Mouse (Mus musculus) spleen, postnatal 10 days (tissue): ENCODE data around the gene Gas6.

ENCODE experiments used
- DNase-seq, 2 experiments: peaks; one replicate each; pipeline ENCODE4 v3.0.0; 2021 to 2022; ENCODE audit warnings: low spot score in 2 of 2

Gene Gas6

DNA sequence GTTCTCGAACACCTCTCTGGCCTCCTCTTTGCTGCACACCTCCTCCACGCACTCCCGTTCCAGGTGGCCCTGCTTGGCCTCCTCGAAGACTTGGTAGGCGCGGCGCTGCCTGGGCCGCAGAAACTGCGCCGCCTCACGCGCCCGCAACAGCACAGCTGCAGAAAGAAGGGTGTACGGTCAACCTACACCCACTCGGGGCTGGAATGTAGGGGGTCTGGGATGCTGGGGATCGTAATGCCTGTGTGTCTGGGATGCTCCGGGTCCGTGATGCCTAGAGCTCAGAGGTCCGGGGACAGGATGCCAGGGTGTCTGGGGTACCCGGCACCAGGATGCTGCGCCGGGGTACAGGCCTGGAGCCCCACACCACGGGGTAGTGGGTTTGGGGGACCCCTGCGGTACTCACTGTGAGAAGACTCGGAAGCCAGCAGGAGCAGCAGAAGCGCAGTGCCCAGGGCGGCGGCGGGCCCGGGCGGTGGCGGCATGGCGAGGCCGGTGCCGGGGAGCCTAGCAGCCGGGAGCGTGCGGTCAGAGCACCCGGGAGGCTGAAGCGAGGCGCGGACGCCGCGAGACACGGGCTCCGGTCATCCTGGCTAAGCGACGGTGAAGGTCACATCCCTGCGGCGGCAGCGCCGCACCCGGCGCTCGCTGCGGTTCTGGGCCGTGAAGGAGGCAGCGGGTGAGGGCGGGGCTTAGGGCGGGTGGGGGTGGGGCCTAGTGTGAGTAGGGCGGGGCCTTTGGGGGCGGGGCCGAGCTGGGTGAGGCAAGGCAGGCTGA is at the start of gene Gas6:
Gas6 (minus strand) TSS at position 633 of the 774 bp plus-strand sequence.
- peak; percentile 12 to 50 for DNase-seq

DNA sequence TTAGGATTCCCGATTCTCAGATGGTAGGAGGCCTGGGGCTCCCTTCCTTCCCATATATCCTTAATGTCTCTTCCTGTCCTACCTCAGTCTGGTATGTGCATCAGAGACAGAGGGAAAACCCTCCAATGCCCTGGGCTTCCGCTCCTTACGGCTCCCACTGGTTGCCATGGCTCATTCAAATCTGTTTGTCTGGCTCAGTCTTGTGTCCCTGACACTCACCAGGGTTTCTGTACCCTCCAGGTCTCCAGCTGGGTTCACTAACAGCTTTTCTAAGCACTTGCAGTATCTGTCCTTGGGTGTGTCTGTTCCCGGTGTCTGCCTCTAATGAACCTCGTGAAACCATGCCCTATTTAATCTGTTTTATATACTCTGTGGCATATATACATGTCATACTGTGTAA is 47.2 kb upstream of the Gas6 start:
- DNase-seq: no peak

DNA sequence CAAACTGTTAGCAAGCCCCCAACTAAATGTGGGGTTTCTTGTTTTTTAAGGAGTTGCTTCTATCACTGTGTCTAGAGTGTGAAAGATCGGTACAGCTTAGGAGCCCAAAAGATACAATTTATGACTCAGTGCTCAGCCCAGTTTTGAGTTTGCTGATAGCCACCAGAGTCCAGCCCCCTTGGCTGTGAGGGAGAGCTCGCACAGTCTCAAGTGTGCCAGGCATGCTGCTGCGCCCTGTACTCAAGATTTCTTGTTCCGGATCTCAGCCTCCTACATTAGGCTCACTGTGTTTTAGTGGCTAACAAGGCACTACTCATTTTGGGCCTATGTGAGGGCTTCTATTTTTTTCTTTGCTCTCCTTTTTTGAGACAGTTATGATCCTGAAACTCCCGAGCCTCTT is 45.8 kb upstream of the Gas6 start:
- no peak for DNase-seq

- no peak for DNase-seq
Measured at GRCm38 (mm10) chr8:13538821-13539220, 44.5 kb upstream of the Gas6 start.

DNA sequence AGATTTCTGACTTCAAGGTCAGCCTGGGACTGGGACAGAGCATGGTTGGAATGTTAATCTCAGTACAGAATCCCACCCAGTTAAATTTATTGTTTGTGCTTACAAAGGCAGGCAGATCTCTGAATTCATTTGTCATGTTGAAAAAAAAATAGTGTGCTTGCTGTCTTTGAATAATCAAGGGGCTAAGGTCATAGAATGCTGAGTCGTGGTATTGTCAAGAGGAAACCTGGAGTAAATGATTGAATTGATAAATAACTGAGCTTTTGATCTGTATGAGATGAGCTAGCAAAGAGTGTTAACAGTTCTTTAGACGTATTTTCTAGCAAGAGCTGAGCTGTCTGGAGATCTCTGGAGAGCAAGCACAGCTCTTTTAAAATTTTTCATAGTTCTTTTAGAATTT is 42.8 kb upstream of the Gas6 start:
- no peak for DNase-seq

- no peak for DNase-seq
Measured at GRCm38 (mm10) chr8:13533123-13533522, 38.8 kb upstream of the Gas6 start.

DNA sequence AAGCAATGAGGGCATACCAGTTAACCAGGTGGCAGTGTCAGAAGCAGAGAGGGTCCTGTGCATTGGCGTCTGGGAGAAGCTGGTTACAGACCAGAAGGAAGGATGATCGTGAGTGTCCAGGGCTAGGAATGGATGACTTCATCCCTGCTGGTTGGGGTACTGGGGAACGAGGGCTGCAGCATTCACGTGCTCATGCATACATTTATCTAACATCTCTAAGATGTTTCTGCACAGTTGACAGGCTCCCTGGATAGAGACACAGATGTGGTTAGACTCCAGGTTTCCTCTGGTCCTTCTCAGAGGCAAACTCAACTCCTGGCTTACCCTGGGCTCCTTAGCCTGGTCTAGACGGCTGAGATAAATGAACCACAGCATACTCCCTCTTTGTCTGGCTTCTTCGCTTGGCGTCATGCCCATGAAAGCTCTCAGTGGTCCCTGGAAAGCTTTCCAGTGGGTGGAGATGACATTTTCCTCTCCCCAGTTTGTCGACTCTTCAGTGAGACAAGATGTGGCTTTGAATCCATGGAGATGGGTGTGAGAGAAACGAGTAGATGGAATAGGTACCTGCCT is 37.4 kb upstream of the Gas6 start:
- DNase-seq: no peak

DNA sequence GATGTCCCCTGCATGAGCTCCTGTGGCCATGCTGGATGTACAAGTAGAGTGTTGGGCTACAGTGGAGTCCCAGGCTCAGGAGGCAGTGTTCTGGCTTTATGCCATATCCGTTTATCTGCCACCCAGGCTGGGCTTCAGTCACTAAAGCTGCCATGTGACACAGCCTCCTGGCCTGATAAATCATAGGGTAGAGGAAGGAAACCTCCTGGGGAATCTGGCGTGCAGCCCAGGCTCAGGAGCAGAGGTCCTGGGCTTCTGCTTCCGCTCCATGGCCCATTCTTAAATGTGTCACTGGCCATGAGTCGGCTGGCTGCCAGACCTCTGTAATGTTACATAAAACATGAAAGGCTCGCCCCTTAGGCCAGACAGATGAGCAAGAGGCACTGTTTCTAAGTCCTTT is 36.7 kb upstream of the Gas6 start:
- DNase-seq: peak in 1 of 2 experiments; percentile 71

DNA sequence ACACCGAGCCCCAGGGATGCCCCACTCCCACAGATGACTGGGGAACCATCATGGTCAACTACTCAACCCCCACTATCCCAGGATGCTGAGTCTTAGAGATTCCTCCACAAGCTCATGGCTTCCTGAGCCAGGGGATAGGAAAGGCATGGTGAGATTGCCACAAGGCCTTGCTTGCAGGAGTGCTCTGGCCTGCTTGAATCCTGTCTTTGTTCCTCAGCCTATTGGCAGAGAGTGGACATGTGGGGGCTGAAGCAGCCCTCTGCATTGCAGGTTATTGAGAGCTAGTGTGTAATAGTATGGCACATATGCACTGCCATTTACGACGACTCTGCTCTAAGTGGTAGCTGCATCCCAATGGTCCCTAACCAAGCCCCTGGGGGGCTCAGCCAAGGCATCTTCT is 36.1 kb upstream of the Gas6 start:
- DNase-seq: no peak

DNA sequence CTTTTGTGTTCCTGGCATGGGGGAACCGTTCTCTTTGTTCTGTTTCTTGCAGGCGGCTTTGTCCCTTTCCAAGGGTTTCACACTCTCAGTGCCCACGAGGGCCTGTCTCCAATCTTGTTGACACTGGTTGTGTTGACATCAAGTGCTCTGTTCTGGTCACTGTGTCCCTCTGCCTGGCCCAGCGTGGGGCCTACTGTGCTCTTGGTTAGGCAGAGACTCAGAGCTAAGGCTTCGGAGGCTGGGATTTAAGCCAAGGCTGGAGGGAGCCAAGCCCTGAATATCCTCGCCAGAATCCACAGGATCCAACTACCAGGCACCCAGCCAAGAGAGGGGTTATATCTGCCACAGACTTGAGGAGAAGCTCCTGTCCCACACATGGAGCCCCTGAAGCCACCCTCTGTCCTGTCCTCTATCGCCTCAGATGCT is 35.6 kb upstream of the Gas6 start:
- no peak for DNase-seq

DNA sequence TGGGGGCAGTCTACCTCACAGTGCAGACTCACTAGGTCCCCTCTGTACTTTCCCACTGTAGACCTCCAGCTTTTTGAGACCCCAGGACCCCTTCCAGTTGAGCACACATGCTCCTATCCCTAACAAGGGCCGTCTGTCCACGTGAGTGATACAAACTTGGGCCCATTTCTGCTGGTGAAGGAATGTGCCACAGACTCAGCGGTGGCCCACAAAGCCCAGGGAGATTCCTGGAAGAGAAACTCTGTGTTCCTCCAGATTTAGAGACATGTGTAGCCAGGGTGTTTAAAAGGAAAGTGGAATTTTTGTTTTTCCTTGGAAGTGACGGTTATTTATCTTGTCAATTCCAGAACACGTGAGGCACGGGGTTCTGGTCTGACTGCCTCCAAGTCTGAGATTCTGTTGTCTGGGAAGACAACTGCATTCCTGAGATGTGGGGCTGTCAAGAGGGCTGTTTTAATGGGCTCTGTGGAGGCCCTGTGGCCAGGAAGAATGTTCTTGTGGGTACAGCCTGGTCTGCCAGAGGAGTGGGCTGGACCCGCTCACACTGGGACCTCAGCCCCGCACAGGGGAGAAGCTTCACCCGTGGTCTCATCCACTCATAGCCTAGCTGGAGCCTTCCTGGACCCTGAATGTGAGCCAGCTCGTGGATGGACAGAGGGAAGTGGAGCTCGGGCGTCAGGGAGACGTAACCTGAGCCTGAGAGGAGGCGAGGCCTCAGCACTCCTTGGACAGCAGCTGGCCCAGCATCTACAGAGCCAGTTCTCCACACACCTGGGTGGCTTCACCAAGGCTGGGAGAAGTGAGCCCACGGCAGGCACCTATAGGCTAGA is 34.9 kb upstream of the Gas6 start:
- no peak for DNase-seq

- DNase-seq: no peak
Measured at GRCm38 (mm10) chr8:13521392-13521791, 27.1 kb upstream of the Gas6 start.

- no peak for DNase-seq
Measured at GRCm38 (mm10) chr8:13520349-13520748, 26.1 kb upstream of the Gas6 start.

DNA sequence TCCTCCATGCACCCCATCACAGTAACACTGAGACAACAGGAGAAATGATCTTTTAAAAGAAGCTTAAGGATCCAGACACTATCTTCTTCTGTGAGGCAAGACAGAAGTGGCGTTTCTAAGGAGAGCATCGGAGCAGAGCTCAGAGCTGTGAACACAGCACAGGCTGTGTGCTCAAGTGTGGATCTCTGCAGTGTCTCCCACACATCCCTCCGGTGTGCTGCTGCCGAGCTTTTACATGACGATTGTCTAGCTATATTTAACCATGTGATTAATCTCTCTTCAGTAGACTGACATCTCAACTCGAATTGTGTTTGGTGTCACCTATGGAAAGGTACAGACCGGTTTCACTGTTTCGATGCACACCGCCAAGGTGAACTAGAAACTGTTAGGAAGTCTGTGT is 25.2 kb upstream of the Gas6 start:
- DNase-seq: no peak

DNA sequence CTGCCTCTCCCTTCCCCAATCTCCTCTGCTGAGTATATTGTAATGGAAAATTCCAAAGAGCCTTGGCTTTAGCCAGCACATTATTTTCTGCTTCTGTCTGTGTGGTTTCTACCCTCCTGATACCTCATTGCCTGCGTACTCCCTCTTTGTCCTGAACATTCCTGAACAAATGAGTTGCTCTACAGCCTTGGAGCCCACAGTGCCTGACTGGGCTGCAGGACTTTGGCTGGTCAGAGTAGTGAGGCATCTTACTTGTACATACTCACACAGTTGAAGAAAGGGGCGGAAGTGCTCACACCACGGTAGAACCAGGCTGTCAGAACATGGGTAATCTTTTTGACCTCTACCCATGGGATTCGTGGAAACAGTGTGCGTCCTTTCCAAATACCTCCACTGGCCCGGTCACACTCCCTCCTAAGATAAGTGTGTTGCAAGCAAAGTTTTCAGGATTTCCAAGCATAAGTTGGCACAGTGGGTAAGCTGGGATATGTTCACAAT is 23.0 kb upstream of the Gas6 start:
- no peak for DNase-seq

GRCm38 (mm10) chr8:13516728-13517127 is 22.4 kb upstream of the Gas6 start:
- no peak for DNase-seq

DNA sequence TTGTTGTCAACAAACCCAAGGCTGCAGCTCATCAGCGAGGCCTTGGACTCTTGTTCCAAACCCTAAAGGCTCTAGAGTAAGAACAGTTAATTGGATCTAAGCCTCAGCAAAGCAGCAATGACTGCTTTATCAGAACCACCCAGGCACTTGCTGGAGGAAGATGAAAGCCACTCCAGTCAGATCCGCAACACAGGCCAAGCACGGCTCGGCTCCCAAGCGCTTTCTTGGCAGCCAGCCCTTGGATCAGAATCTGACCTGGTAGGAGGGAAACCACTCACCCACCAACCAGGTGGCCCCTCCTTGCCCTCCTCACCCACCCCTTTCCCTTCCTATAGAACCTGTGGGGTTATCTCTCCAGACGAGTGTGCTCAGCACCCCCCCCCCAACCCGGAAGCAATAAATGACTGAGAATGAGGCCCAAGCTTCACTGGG is 21.7 kb upstream of the Gas6 start:
- no peak for DNase-seq

- no peak for DNase-seq
Measured at GRCm38 (mm10) chr8:13513556-13514370, 19.5 kb upstream of the Gas6 start.

GRCm38 (mm10) chr8:13512677-13513076 is 18.4 kb upstream of the Gas6 start:
- DNase-seq: no peak

GRCm38 (mm10) chr8:13512016-13512415 is 17.7 kb upstream of the Gas6 start:
- DNase-seq: no peak

- DNase-seq: no peak
Measured at GRCm38 (mm10) chr8:13507284-13507937, 13.1 kb upstream of the Gas6 start.
